Mouse (Mus musculus) lung, postnatal 10 days (tissue): ENCODE data around the gene Cep104.

Experiments used
- DNase-seq: peaks from one replicate; pipeline ENCODE4 v3.0.0; 2021

Cep104 gene

DNA sequence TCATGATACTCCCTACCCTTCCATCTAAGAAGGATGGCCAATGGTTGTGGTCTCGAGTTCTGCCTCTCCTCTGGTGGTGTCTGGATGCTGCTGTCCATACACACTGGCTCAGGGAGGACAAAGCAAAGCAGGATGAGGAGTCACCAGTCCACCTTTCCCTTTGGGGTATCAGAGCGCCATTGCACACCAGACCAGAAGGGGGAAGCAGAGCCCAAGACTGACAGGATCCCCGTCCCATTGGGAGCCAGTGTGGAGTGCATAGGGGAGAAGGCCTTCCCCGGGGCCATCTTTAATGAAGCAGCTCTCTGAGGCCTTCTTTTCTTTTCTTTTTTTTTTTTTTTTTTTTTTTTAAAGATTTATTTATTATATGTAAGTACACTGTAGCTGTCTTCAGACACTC is 78.1 kb downstream of the Cep104 start:
- DNase-seq: no peak

DNA sequence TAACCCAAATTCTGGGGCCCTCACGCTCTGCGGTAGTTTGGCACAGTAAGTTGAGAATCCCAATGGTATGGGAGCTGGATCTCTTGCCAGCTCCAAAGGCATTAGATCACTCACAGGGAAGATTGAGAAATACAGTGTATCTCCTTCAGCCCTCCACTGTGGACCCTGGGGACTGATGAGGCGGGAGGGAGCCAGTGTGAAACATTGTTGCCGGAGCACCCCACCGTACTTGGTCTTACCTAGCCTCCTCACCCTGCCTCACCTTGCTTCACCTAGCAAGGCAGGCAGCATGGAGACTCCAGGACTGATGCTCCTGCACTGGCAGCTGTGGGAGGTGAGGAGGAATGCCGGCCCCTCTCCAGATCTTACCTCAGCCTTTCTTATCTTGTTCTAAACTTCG is 80.5 kb downstream of the Cep104 start:
- DNase-seq: no peak

DNA sequence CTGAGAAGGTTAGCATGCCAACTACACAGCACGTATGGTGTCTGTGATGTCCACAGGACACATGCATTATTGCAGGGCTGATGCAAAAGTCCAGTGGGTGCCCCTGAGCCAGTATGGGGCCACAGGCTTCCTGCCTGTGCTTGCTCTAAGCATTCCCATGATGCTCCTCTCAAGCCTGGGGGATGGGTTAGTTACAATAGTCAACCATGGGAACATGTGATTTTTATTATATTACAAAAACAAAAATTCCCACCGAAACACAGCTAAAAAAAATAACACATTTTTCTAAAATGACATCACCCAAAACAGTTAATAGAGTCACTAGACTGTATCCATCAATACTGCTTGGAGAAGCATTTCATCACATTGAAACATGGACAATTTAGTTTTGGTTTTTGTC is 81.1 kb downstream of the Cep104 start:
- no peak for DNase-seq

DNA sequence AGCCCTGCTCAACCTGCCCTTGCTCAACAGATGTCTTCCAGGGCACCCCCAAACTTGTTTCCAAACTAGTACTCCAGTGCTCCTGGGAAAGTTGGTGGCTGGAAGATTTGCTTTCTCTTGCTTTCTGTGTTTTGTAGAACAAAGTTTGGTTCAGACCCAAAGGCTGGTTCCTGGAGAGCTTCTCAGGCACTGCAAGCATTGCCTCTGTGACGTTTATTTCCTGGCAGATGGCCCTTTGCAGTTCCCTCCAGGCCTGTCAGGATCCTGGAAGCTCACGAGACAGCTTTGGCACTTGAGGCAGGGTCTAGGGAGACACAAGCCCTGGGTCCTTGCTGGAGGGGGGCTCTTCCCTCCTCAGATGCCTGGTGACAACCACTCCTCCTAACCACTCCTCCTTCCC is 81.7 kb downstream of the Cep104 start:
- DNase-seq: peak; percentile 21

DNA sequence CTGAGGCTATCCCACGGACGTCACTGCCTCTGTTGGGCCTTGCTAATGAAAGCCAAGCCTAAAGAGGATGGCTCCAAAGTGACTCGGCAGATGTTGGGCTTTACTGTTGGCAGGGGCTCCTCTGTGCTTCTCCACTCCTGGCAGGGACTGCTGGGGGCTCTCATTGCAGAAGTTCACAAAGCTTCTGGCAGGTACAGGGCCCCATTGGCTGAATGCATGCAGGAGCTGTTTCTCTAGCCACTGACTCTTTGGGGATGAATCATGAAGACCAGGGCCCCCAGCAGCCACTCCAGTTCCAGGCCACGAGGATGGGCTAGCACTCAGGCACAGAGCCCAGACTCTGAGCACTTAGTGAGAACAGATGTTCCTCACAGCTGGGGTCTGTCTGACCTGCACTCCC is 82.7 kb downstream of the Cep104 start:
- no peak for DNase-seq
